Mouse (Mus musculus) layer of hippocampus, postnatal 36 days (tissue): ENCODE measurements around the gene Icam1. TPM values are rescaled to one million over a fixed set of nuclear protein-coding genes. Genes with fewer than 3 reads are reported as not detected.
A peak's percentile ranks its signal among the peaks of the same experiment; 100 is the strongest.

Experiments
- DNase-seq, 2 experiments: peaks; one replicate each; pipeline ENCODE4 v3.0.0; 2022
- total RNA-seq, 2 experiments: library from RNA; stranded (reverse); gene quantifications; 2 replicates each; pipeline ENCODE4 v1.2.3; 2021

Icam1 gene
- total RNA-seq: 1 to 10 TPM; 1.9 to 3.6 TPM

GRCm38 (mm10) chr9:21015571-21016130 lies at the start of gene Icam1:
TSS of gene Icam1 (plus strand) at chr9:21015985.
- no peak for DNase-seq

- no peak for DNase-seq
These were observed 49.8 kb upstream of the Icam1 start for GRCm38 (mm10) chr9:20966008-20966407.

- DNase-seq: no peak
These were observed 49.0 kb upstream of the Icam1 start for GRCm38 (mm10) chr9:20966747-20967146.

GRCm38 (mm10) chr9:20971751-20972140 lies 44.0 kb upstream of the Icam1 start:
- no peak for DNase-seq

- DNase-seq: peak; percentile 60 to 74
These were observed 43.4 kb upstream of the Icam1 start for GRCm38 (mm10) chr9:20972141-20972992.

GRCm38 (mm10) chr9:20973001-20973681 lies 42.6 kb upstream of the Icam1 start:
- DNase-seq: no peak

- DNase-seq: no peak
These were observed 42.1 kb upstream of the Icam1 start for GRCm38 (mm10) chr9:20973682-20974075.

- peak in 1 of 2 experiments; percentile 8 for DNase-seq
These were observed 40.2 kb upstream of the Icam1 start for GRCm38 (mm10) chr9:20975431-20976215.

- peak; percentile 39 to 55 for DNase-seq
These were observed 39.4 kb upstream of the Icam1 start, which contains the start of gene S1pr2 for GRCm38 (mm10) chr9:20976216-20976960. TSS of gene S1pr2 (minus strand) at chr9:20976781.

GRCm38 (mm10) chr9:20976961-20977689 lies 38.7 kb upstream of the Icam1 start:
- no peak for DNase-seq

GRCm38 (mm10) chr9:20978409-20979095 lies 37.2 kb upstream of the Icam1 start:
- DNase-seq: no peak

- no peak for DNase-seq
These were observed 36.6 kb upstream of the Icam1 start for GRCm38 (mm10) chr9:20979181-20979580.

GRCm38 (mm10) chr9:20979769-20980168 lies 36.0 kb upstream of the Icam1 start:
- DNase-seq: no peak

- no peak for DNase-seq
These were observed 33.6 kb upstream of the Icam1 start for GRCm38 (mm10) chr9:20982171-20982570.

GRCm38 (mm10) chr9:20983169-20983568 lies 32.6 kb upstream of the Icam1 start:
- no peak for DNase-seq

GRCm38 (mm10) chr9:20986952-20987686 lies 28.7 kb upstream of the Icam1 start:
- DNase-seq: no peak

- no peak for DNase-seq
These were observed 27.8 kb upstream of the Icam1 start for GRCm38 (mm10) chr9:20987953-20988352.

- DNase-seq: no peak
These were observed 24.9 kb upstream of the Icam1 start for GRCm38 (mm10) chr9:20990861-20991260.

GRCm38 (mm10) chr9:20991587-20991986 lies 24.2 kb upstream of the Icam1 start:
- DNase-seq: no peak
